Mouse (Mus musculus) hindbrain, embryonic 15.5 days (tissue): ENCODE results near the gene Ppfibp1. TPM values are rescaled to one million over a fixed set of nuclear protein-coding genes. Genes with fewer than 3 reads are reported as not detected.

Source experiments
- ATAC-seq: fragments of 200-750 bp; cut with Nextera tagmentation; 2 replicates; pipeline ENCODE4 v1.8.0; 2017; ENCODE audit warnings: low read depth, moderate number of reproducible peaks, moderate TSS enrichment; ENCODE audit not compliant: low FRiP score
- H3K27ac ChIP-seq: fragments of 300-500 bp; sonication (generic); replicated peaks from 2 replicates; pipeline ENCODE4 v1.5.1; 2015; ENCODE audit warnings: mild to moderate bottlenecking, inconsistent platforms
- H3K27me3 ChIP-seq: fragments of 300-500 bp; sonication (generic); 2 replicates; pipeline ENCODE4 v1.6.1; 2015; ENCODE audit warnings: control low read depth, inconsistent platforms
- H3K36me3 ChIP-seq: fragments of 300-500 bp; sonication (generic); 2 replicates; pipeline ENCODE4 v1.6.1; 2015; ENCODE audit warnings: control low read depth, inconsistent platforms
- H3K4me1 ChIP-seq: fragments of 300-500 bp; sonication (generic); replicated peaks from 2 replicates; pipeline ENCODE4 v1.6.1; 2015; ENCODE audit warnings: control low read depth, inconsistent platforms
- H3K4me2 ChIP-seq: fragments of 300-500 bp; sonication (generic); 2 replicates; pipeline ENCODE4 v1.6.1; 2015; ENCODE audit warnings: moderate library complexity, mild to moderate bottlenecking, inconsistent platforms
- H3K4me3 ChIP-seq: fragments of 300-500 bp; sonication (generic); 2 replicates; pipeline ENCODE4 v1.5.1; 2015; ENCODE audit warnings: mild to moderate bottlenecking, inconsistent platforms
- H3K9ac ChIP-seq: fragments of 300-500 bp; sonication (generic); 2 replicates; pipeline ENCODE4 v1.6.1; 2015; ENCODE audit warnings: inconsistent platforms
- H3K9me3 ChIP-seq: fragments of 300-500 bp; sonication (generic); 2 replicates; pipeline ENCODE4 v1.6.1; 2016; ENCODE audit warnings: control low read depth, inconsistent platforms
- WGBS: fragments of 180-500 bp; shearing (Covaris S2); methylation state at CpG from one replicate; pipeline ENCODE4 v1.1.7; 2015; 5-methylcytosine and 5-hydroxymethylcytosine counted together
- polyA plus RNA-seq: library from polyadenylated mRNA; unstranded; fragments of >200 nt; fragmentation: Nextera tagmentation; extraction: Ambion mirVana; gene quantifications from 2 replicates; pipeline ENCODE4 v1.2.1, GENCODE M21; 2015

Gene Ppfibp1
- polyA plus RNA-seq, 1 experiment from 2014 or later = 12.8 TPM

DNA sequence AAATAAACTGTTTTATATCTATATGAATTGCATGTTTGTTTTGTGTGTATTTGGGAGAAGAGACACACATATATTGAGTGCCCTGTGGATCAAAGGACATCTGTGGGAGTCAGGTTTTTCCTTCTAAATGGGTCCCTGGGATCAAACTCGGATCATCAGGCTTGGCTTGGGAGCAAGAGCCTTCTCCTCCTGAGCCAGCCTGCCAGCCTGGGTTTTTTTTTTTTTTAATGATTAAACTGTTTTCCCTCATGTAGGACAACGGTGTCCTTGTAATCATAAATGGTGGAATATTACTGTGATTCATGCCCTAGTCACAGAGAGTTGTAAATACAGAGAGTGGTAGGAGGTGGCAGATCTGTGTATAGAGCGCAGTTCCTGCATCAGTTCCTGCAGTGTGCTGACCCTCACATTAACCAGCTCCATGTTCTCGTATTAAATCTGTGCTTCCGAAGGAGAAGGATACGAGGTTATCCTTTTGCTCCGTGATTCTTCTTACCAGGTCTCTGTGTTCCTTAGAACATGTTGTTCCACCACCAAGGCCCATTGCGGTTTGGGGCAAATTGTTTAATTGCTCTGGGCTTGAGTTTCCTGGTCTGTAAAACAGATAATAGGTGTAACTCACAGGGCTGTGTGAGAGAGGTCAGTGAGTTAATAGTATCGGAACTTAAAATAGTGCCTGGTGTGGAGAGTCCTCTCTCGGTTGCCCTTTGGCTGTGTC is 176.1 kb downstream of the Ppfibp1 start:
- Histone ChIP-seq H3K4me2 (no peak overlapping the region), H3K4me3 (no peak overlapping the region), H3K4me1 (0 out of 2 replicates have a peak, but pooled peaks cover 2% of the 10 kb centered on the region), H3K9ac (no peak overlapping the region), H3K9me3 (no peaks in the 10 kb centered on the region), H3K36me3 (peaks cover 39% of the 10 kb centered on the region), H3K27me3 (no peaks in the 10 kb centered on the region), H3K27ac (no peak overlapping the region)
- ATAC-seq = no peak
- 92% methylated on average over 10 of the region's 10 CpGs for WGBS

DNA sequence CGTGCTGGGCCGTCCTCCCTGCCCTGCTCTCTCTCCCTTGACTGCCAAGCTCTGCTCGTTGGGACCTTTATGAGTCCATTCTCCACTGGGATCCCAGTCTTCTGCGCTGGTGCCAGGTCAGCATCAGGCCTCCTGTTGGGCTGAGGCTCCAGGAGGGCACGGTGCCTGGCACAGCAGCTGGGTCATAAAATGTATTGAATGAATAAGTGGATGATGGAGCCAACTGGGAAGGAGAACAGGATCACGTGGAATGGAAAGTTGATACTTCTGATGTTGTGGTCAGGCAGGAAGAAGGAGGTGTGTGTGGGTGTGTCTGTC is 176.6 kb downstream of the Ppfibp1 start:
- H3K27ac ChIP-seq = no peak overlapping the region
- no peak for ATAC-seq
- H3K9me3 ChIP-seq = no peaks in the 10 kb centered on the region
- no peak overlapping the region for H3K4me2 ChIP-seq
- peaks cover 36% of the 10 kb centered on the region for H3K36me3 ChIP-seq
- H3K27me3 ChIP-seq = no peaks in the 10 kb centered on the region
- no peak overlapping the region for H3K4me3 ChIP-seq
- WGBS = 89% methylated on average over 6 of the region's 6 CpGs
- H3K4me1 ChIP-seq = 0 out of 2 replicates have a peak, but pooled peaks cover 2% of the 10 kb centered on the region
- no peak overlapping the region for H3K9ac ChIP-seq

DNA sequence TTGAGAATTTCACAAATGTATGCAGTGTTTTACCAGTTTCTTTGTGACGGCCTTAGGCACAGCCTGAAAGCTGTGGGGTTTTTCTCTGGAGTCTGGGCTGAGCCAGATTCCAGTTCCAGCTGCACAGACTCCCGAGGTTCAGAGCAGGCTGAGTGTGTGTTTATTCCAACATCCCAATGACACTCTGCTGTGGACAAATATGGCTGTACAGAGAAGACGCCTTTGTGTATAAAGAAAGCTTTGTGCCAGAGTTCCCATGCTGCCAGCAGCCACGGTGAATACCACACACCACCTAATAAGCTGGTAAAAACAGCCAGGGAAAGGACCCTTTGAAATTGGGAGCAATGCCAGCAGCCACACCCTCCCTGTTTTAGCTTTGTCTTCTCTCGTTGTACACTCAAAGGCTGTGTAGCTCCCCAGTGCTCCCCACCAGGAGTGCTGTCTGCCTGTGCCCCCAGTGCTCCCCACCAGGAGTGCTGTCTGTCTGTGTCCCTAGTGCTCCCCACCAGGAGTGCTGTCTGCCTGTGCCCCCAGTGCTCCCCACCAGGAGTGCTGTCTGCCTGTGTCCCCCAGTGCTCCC is 187.6 kb downstream of the Ppfibp1 start:
- H3K4me2 ChIP-seq = no peak overlapping the region
- ATAC-seq = peak; percentile 23; the same call in 1 of the 2 replicates
- no peaks in the 10 kb centered on the region for H3K9me3 ChIP-seq
- H3K36me3 ChIP-seq = peaks cover 5% of the 10 kb centered on the region; the same call in 1 of the 2 replicates
- 38% methylated on average over 5 of the region's 5 CpGs for WGBS
- no peak overlapping the region for H3K27ac ChIP-seq
- no peaks in the 10 kb centered on the region for H3K4me1 ChIP-seq
- no peak overlapping the region for H3K9ac ChIP-seq
- no peaks in the 10 kb centered on the region for H3K27me3 ChIP-seq
- H3K4me3 ChIP-seq = no peak overlapping the region

DNA sequence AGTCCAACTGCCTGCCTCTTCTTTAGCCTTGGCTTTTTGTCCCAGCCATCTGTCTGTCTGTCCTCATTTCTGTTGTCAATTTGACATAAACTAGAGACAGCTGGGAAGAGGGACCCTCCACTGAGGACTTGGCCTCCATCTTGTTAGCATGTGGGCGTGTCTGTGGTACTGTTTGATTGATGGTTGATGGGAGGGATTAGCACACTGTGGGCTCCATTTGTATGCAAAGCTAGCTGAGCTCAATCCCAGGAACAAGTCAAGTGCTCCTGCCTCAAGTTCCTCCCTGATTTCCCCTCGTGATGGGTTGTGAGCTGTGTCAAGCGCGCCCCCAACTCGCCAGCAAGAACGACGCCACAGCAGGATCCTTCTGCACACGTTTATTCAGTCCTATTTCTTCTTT is 188.6 kb downstream of the Ppfibp1 start:
- no peak for ATAC-seq
- Histone ChIP-seq H3K9me3 (no peaks in the 10 kb centered on the region), H3K27me3 (no peaks in the 10 kb centered on the region), H3K4me1 (no peaks in the 10 kb centered on the region), H3K27ac (no peak overlapping the region), H3K36me3 (peaks cover 5% of the 10 kb centered on the region; the same call in 1 of the 2 replicates), H3K9ac (no peak overlapping the region), H3K4me3 (no peak overlapping the region), H3K4me2 (no peak overlapping the region)
- 79% methylated on average over 8 of the region's 8 CpGs for whole genome bisulfite sequencing

DNA sequence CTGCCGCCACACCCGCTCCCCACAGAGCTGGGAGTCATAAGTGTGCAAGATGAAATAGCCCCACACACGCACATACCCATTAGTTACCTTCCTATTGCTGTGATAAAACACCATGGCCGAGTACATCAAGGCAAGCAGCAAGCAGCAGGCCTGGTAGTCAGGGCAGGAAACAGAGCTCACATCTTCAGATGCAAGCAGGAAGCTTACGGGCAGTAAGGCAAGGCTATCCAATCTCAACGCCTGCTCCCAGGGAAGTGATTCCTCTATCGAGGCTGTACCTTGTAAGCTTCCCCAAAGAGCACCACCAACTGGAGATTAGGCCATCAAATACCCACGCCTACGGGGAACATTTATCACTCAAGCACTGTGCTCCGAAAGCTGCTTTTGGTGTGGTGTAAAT is 191.6 kb downstream of the Ppfibp1 start:
- ATAC-seq = no peak
- H3K27me3 ChIP-seq = no peaks in the 10 kb centered on the region
- no peak overlapping the region for H3K4me2 ChIP-seq
- no peaks in the 10 kb centered on the region for H3K9me3 ChIP-seq
- H3K27ac ChIP-seq = no peak overlapping the region
- no peak overlapping the region for H3K4me3 ChIP-seq
- H3K36me3 ChIP-seq = no peaks in the 10 kb centered on the region
- whole genome bisulfite sequencing = 93% methylated on average over 10 of the region's 10 CpGs
- H3K4me1 ChIP-seq = no peaks in the 10 kb centered on the region
- H3K9ac ChIP-seq = no peak overlapping the region

Other genes starting within 250 kb of the Ppfibp1 start
- 113 and 118 TPM in 2 replicates for gene Med21, start 245.9 kb upstream of the Ppfibp1 start, polyA plus RNA-seq
- gene Tm7sf3, start 245.7 kb upstream of the Ppfibp1 start, polyA plus RNA-seq = 28.0 and 30.7 TPM in 2 replicates
- 13.9 and 14.7 TPM in 2 replicates for gene Stk38l, start 163.5 kb upstream of the Ppfibp1 start, polyA plus RNA-seq
- gene Arntl2, start 92.4 kb upstream of the Ppfibp1 start, polyA plus RNA-seq = 4.4 and 4.6 TPM in 2 replicates
- not detected in 2 replicates for gene Smco2, start 38.4 kb upstream of the Ppfibp1 start, polyA plus RNA-seq
- 0.06 TPM in 1 of 2 replicates, not detected in the other for gene 1700034J05Rik, start 65.9 kb downstream of the Ppfibp1 start, polyA plus RNA-seq
- 0.61 and 1.0 TPM in 2 replicates for gene Rep15, start 144.1 kb downstream of the Ppfibp1 start, polyA plus RNA-seq
- 63.8 and 75.4 TPM in 2 replicates for gene Mrps35, start 154.3 kb downstream of the Ppfibp1 start, polyA plus RNA-seq
- 0.85 and 1.5 TPM in 2 replicates for gene Mansc4, start 198.5 kb downstream of the Ppfibp1 start, polyA plus RNA-seq
- gene Klhl42, start 202.9 kb downstream of the Ppfibp1 start, polyA plus RNA-seq = 7.6 and 8.7 TPM in 2 replicates